Mouse (Mus musculus) cerebral cortex, adult 2 months (tissue): Measurements from ENCODE around the gene Gm45261.

Source experiments
- WGBS: fragments of 180-500 bp; shearing (Covaris S2); methylation state at CpG from one replicate; pipeline ENCODE4 v1.1.7; 2018; 5-methylcytosine and 5-hydroxymethylcytosine counted together

Gene Gm45261

GRCm38 (mm10) chr1:80461348-80461747 is at the start of gene Gm45261:
TSS of gene Gm45261 (minus strand) at chr1:80461448.
- 85% methylated on average over 6 of the region's 6 CpGs for WGBS

GRCm38 (mm10) chr1:80504757-80505156 is 43.5 kb upstream of the Gm45261 start:
- 82% methylated on average over 2 of the region's 2 CpGs for WGBS

- 69% methylated on average over 4 of the region's 4 CpGs for whole genome bisulfite sequencing
Observed at GRCm38 (mm10) chr1:80504081-80504480, 42.8 kb upstream of the Gm45261 start.

GRCm38 (mm10) chr1:80502456-80503165 is 41.4 kb upstream of the Gm45261 start:
- WGBS, result 61% methylated on average over 9 of the region's 9 CpGs

GRCm38 (mm10) chr1:80499264-80499663 is 38.0 kb upstream of the Gm45261 start:
- 65% methylated on average over 7 of the region's 7 CpGs for WGBS

- 43% methylated on average over 4 of the region's 4 CpGs for WGBS
Observed at GRCm38 (mm10) chr1:80496360-80496759, 35.1 kb upstream of the Gm45261 start.

GRCm38 (mm10) chr1:80483419-80483818 is 22.2 kb upstream of the Gm45261 start:
- WGBS, result 53% methylated on average over 5 of the region's 5 CpGs

GRCm38 (mm10) chr1:80474942-80475341 is 13.7 kb upstream of the Gm45261 start:
- 64% methylated on average over 1 of the region's 1 CpGs for WGBS

GRCm38 (mm10) chr1:80472395-80472794 is 11.1 kb upstream of the Gm45261 start:
- WGBS, result 49% methylated on average over 1 of the region's 1 CpGs

GRCm38 (mm10) chr1:80459923-80460322 is 1.3 kb downstream of the Gm45261 start:
- 46% methylated on average over 1 of the region's 1 CpGs for WGBS

- WGBS, result 70% methylated on average over 2 of the region's 2 CpGs
Observed at GRCm38 (mm10) chr1:80453971-80454370, 7.3 kb downstream of the Gm45261 start.

GRCm38 (mm10) chr1:80451914-80452549 is 9.2 kb downstream of the Gm45261 start:
- 91% methylated on average over 1 of the region's 1 CpGs for WGBS

GRCm38 (mm10) chr1:80447554-80447953 is 13.7 kb downstream of the Gm45261 start:
- 72% methylated on average over 1 of the region's 1 CpGs for WGBS

GRCm38 (mm10) chr1:80440911-80441310 is 20.3 kb downstream of the Gm45261 start:
- 80% methylated on average over 2 of the region's 2 CpGs for WGBS

GRCm38 (mm10) chr1:80438506-80438905 is 22.7 kb downstream of the Gm45261 start:
- 82% methylated on average over 2 of the region's 2 CpGs for WGBS

- WGBS, result 85% methylated on average over 1 of the region's 1 CpGs
Observed at GRCm38 (mm10) chr1:80427946-80428345, 33.3 kb downstream of the Gm45261 start.

GRCm38 (mm10) chr1:80427425-80427824 is 33.8 kb downstream of the Gm45261 start:
- 58% methylated on average over 1 of the region's 1 CpGs for WGBS

GRCm38 (mm10) chr1:80424666-80425065 is 36.6 kb downstream of the Gm45261 start:
- 55% methylated on average over 1 of the region's 1 CpGs for WGBS

GRCm38 (mm10) chr1:80418321-80419045 is 42.8 kb downstream of the Gm45261 start:
- WGBS, result 88% methylated on average over 12 of the region's 12 CpGs

GRCm38 (mm10) chr1:80416329-80416728 is 44.9 kb downstream of the Gm45261 start:
- WGBS, result 53% methylated on average over 5 of the region's 5 CpGs

GRCm38 (mm10) chr1:80412521-80412920 is 48.7 kb downstream of the Gm45261 start:
- WGBS, result 89% methylated on average over 2 of the region's 2 CpGs

- 63% methylated on average over 6 of the region's 6 CpGs for WGBS
Observed at GRCm38 (mm10) chr1:80409467-80410105, 51.7 kb downstream of the Gm45261 start.
